Mouse (Mus musculus) olfactory bulb, adult 2 months (tissue): ENCODE results near the gene Slc10a6.

ENCODE experiments used
- CTCF ChIP-seq: fragments of 200-500 bp; IDR thresholded peaks from 2 replicates; pipeline ENCODE4 v1.5.1; 2012; ENCODE audit warnings: low read depth, mild to moderate bottlenecking, low read length, moderate library complexity; ENCODE audit not compliant: insufficient read depth
- POLR2A ChIP-seq: fragments of 200-500 bp; IDR thresholded peaks from 2 replicates; pipeline ENCODE4 v1.6.1; 2012; ENCODE audit warnings: mild to moderate bottlenecking, low read depth, low read length, moderate library complexity; ENCODE audit not compliant: insufficient read depth

GRCm38 (mm10) chr5:103579680-103580420 lies 49.4 kb downstream of the Slc10a6 start:
- TF ChIP-seq CTCF: no peak
- no peak for TF ChIP-seq POLR2A
